Mouse (Mus musculus) intestine, embryonic 16.5 days (tissue): Measurements from ENCODE around the gene Spg21. TPM values are rescaled to one million over a fixed set of nuclear protein-coding genes. Genes with fewer than 3 reads are reported as not detected.
A peak's percentile ranks its signal among the peaks of the same experiment; 100 is the strongest.

Source experiments
- ATAC-seq: fragments of 200-750 bp; cut with Nextera tagmentation; 2 replicates; pipeline ENCODE4 v1.8.0; 2017; ENCODE audit warnings: moderate TSS enrichment, moderate library complexity
- H3K27ac ChIP-seq: fragments of 300-500 bp; sonication (generic); 2 replicates; pipeline ENCODE4 v1.5.1; 2014; ENCODE audit warnings: mild to moderate bottlenecking, low read length
- H3K27me3 ChIP-seq: fragments of 300-500 bp; sonication (generic); replicated peaks from 2 replicates; pipeline ENCODE4 v1.6.1; 2014; ENCODE audit warnings: low read length, control low read depth, mixed read lengths; ENCODE audit not compliant: control insufficient read depth, insufficient read depth
- H3K36me3 ChIP-seq: fragments of 300-500 bp; sonication (generic); 2 replicates; pipeline ENCODE4 v1.6.1; 2014; ENCODE audit warnings: low read length, control low read depth; ENCODE audit not compliant: control insufficient read depth, insufficient read depth
- H3K4me1 ChIP-seq: fragments of 300-500 bp; sonication (generic); 2 replicates; pipeline ENCODE4 v1.6.1; 2014; ENCODE audit warnings: low read length, control low read depth, mixed read lengths; ENCODE audit not compliant: control insufficient read depth, insufficient read depth
- H3K4me2 ChIP-seq: fragments of 300-500 bp; sonication (generic); 2 replicates; pipeline ENCODE4 v1.6.1; 2014; ENCODE audit warnings: low read depth, low read length, control low read depth
- H3K4me3 ChIP-seq: fragments of 300-500 bp; sonication (generic); 2 replicates; pipeline ENCODE4 v1.5.1; 2014; ENCODE audit warnings: mild to moderate bottlenecking, low read length
- H3K9ac ChIP-seq: fragments of 300-500 bp; sonication (generic); 2 replicates; pipeline ENCODE4 v1.6.1; 2014; ENCODE audit warnings: low read depth, low read length
- H3K9me3 ChIP-seq: fragments of 300-500 bp; sonication (generic); 2 replicates; pipeline ENCODE4 v1.6.1; 2016; ENCODE audit warnings: low read length, control low read depth; ENCODE audit not compliant: control insufficient read depth
- WGBS: fragments of 180-500 bp; shearing (Covaris S2); extraction: QIAGEN DNeasy Blood & Tissue Kit; methylation state at CpG from one replicate; pipeline ENCODE4 v1.1.7; 2014; 5-methylcytosine and 5-hydroxymethylcytosine counted together
- polyA plus RNA-seq: library from polyadenylated mRNA; unstranded; fragments of >200 nt; fragmentation: Nextera tagmentation; extraction: Ambion mirVana; gene quantifications from 2 replicates; pipeline ENCODE4 v1.2.1, GENCODE M21; 2015

Gene Spg21
- 95.1 and 107 TPM in 2 replicates for polyA plus RNA-seq

- peak; percentile 97 for ATAC-seq
- Histone ChIP-seq H3K27ac (peak within 1 kb of the TSS; percentile 87), H3K4me3 (peak within 1 kb of the TSS; percentile 83), H3K27me3 (no peaks in the 10 kb centered on the region), H3K9ac (peak within 1 kb of the TSS; percentile 87), H3K4me2 (peak within 1 kb of the TSS; percentile 79), H3K36me3 (0 out of 2 replicates have a peak, but pooled peaks cover 4% of the 10 kb centered on the region), H3K4me1 (peaks cover 14% of the 10 kb centered on the region), H3K9me3 (no peaks in the 10 kb centered on the region)
- WGBS, result under 1% methylated on average over 51 of the region's 53 CpGs
Measured at GRCm38 (mm10) chr9:65460732-65461442, at the start of gene Spg21. Spg21 (plus strand) TSS chr9:65460947.

GRCm38 (mm10) chr9:65411326-65411725 is 49.4 kb upstream of the Spg21 start:
- Histone ChIP-seq H3K27ac (no peak overlapping the region), H3K9ac (no peak overlapping the region), H3K4me1 (peaks cover 6% of the 10 kb centered on the region), H3K9me3 (no peaks in the 10 kb centered on the region), H3K4me2 (no peak overlapping the region), H3K27me3 (peaks cover 5% of the 10 kb centered on the region; the same call in 1 of the 2 replicates), H3K4me3 (no peak overlapping the region), H3K36me3 (no peaks in the 10 kb centered on the region)
- WGBS, result 63% methylated on average over 3 of the region's 3 CpGs
- ATAC-seq, result no peak

GRCm38 (mm10) chr9:65417738-65418137 is 43.0 kb upstream of the Spg21 start:
- no peak overlapping the region for H3K4me3 ChIP-seq
- ATAC-seq, result no peak
- WGBS, result 37% methylated on average over 3 of the region's 3 CpGs
- H3K36me3 ChIP-seq, result no peaks in the 10 kb centered on the region
- peaks cover 5% of the 10 kb centered on the region; the same call in 1 of the 2 replicates for H3K27me3 ChIP-seq
- H3K27ac ChIP-seq, result no peak overlapping the region
- H3K9ac ChIP-seq, result no peak overlapping the region
- no peaks in the 10 kb centered on the region for H3K4me1 ChIP-seq
- H3K4me2 ChIP-seq, result no peak overlapping the region
- H3K9me3 ChIP-seq, result no peaks in the 10 kb centered on the region

- Histone ChIP-seq H3K9ac (no peak overlapping the region), H3K36me3 (no peaks in the 10 kb centered on the region), H3K27ac (no peak overlapping the region), H3K4me3 (no peak overlapping the region), H3K4me1 (peaks cover 4% of the 10 kb centered on the region; the same call in 1 of the 2 replicates), H3K4me2 (no peak overlapping the region), H3K9me3 (no peaks in the 10 kb centered on the region), H3K27me3 (no peaks in the 10 kb centered on the region)
- 73% methylated on average over 3 of the region's 3 CpGs for WGBS
- ATAC-seq, result no peak
Measured at GRCm38 (mm10) chr9:65419633-65420032, 41.1 kb upstream of the Spg21 start.

- peak; percentile 82 for ATAC-seq
- no peaks in the 10 kb centered on the region for H3K9me3 ChIP-seq
- 59% methylated on average over 11 of the region's 11 CpGs for WGBS
- H3K27ac ChIP-seq, result peak within 1 kb of the TSS; percentile 94
- H3K4me1 ChIP-seq, result peaks cover 4% of the 10 kb centered on the region; the same call in 1 of the 2 replicates
- peak within 1 kb of the TSS; percentile 60; the same call in 1 of the 2 replicates for H3K9ac ChIP-seq
- no peaks in the 10 kb centered on the region for H3K36me3 ChIP-seq
- no peaks in the 10 kb centered on the region for H3K27me3 ChIP-seq
- H3K4me3 ChIP-seq, result peak within 1 kb of the TSS; percentile 39
- H3K4me2 ChIP-seq, result peak within 1 kb of the TSS; percentile 38
Measured at GRCm38 (mm10) chr9:65422760-65423501, 37.8 kb upstream of the Spg21 start, which contains the start of gene Slc51b. Slc51b (minus strand) TSS chr9:65422955.

- 0 out of 2 replicates have a peak, but pooled peaks have one; percentile 5 for ATAC-seq
- no peaks in the 10 kb centered on the region for H3K9me3 ChIP-seq
- no peaks in the 10 kb centered on the region for H3K36me3 ChIP-seq
- peaks cover 4% of the 10 kb centered on the region; the same call in 1 of the 2 replicates for H3K4me1 ChIP-seq
- H3K9ac ChIP-seq, result no peak overlapping the region
- H3K4me2 ChIP-seq, result no peak overlapping the region
- 19% methylated on average over 3 of the region's 3 CpGs for WGBS
- peak overlapping the region; percentile 29; the same call in 1 of the 2 replicates for H3K27ac ChIP-seq
- no peak overlapping the region for H3K4me3 ChIP-seq
- H3K27me3 ChIP-seq, result no peaks in the 10 kb centered on the region
Measured at GRCm38 (mm10) chr9:65424393-65424792, 36.4 kb upstream of the Spg21 start.

- no peak overlapping the region for H3K4me3 ChIP-seq
- no peaks in the 10 kb centered on the region for H3K27me3 ChIP-seq
- H3K9me3 ChIP-seq, result no peaks in the 10 kb centered on the region
- peaks cover 4% of the 10 kb centered on the region; the same call in 1 of the 2 replicates for H3K4me1 ChIP-seq
- no peaks in the 10 kb centered on the region for H3K36me3 ChIP-seq
- H3K4me2 ChIP-seq, result no peak overlapping the region
- 56% methylated on average over 2 of the region's 2 CpGs for WGBS
- H3K27ac ChIP-seq, result peak overlapping the region; percentile 83
- H3K9ac ChIP-seq, result no peak overlapping the region
- ATAC-seq, result peak; percentile 63
Measured at GRCm38 (mm10) chr9:65427511-65427910, 33.2 kb upstream of the Spg21 start.

GRCm38 (mm10) chr9:65428003-65428402 is 32.7 kb upstream of the Spg21 start:
- peaks cover 4% of the 10 kb centered on the region; the same call in 1 of the 2 replicates for H3K4me1 ChIP-seq
- peak overlapping the region; percentile 83 for H3K27ac ChIP-seq
- H3K4me2 ChIP-seq, result no peak overlapping the region
- no peak overlapping the region for H3K9ac ChIP-seq
- no peaks in the 10 kb centered on the region for H3K36me3 ChIP-seq
- H3K9me3 ChIP-seq, result no peaks in the 10 kb centered on the region
- ATAC-seq, result no peak
- 0 out of 2 replicates have a peak, but pooled peaks cover 1% of the 10 kb centered on the region for H3K27me3 ChIP-seq
- 84% methylated on average over 5 of the region's 5 CpGs for WGBS
- H3K4me3 ChIP-seq, result no peak overlapping the region

- Histone ChIP-seq H3K4me1 (no peaks in the 10 kb centered on the region), H3K9me3 (no peaks in the 10 kb centered on the region), H3K27ac (no peak overlapping the region), H3K36me3 (no peaks in the 10 kb centered on the region), H3K9ac (no peak overlapping the region), H3K27me3 (0 out of 2 replicates have a peak, but pooled peaks cover 2% of the 10 kb centered on the region), H3K4me3 (no peak overlapping the region), H3K4me2 (no peak overlapping the region)
- no peak for ATAC-seq
Measured at GRCm38 (mm10) chr9:65430401-65430800, 30.3 kb upstream of the Spg21 start.
